Mouse (Mus musculus) layer of hippocampus, adult 11-12 months (tissue): Measurements from ENCODE around the gene Akirin1.

Source experiments
- DNase-seq: peaks from one replicate; pipeline ENCODE4 v3.0.0; 2022; ENCODE audit warnings: low spot score

Gene Akirin1

GRCm38 (mm10) chr4:123717574-123718433 lies 32.3 kb downstream of the Akirin1 start, which contains the start of gene Ndufs5:
Gene Ndufs5 (minus strand): TSS chr4:123718202.
- peak; percentile 96 for DNase-seq

- no peak for DNase-seq
These were observed 37.7 kb downstream of the Akirin1 start for GRCm38 (mm10) chr4:123712431-123712830.

DNA sequence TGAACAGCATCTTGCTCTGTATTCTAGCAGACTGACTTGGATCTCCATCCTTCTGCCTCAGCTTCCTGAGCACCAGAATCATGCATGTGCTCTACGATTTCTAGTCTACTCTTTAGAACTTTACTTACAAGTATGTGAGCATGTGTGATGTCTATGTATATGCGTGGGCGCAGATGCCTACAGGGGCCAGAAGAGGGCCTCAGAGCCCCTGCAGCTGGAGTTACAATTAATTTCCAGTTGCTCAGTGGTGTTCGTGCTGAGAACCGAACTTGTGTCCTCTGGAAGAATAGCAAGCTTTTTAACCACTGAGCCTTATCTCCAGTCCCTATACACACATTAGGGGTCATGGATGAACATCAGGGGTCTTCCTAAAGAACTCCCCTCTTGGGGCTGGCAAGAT lies 42.8 kb downstream of the Akirin1 start:
- DNase-seq: no peak

GRCm38 (mm10) chr4:123705340-123705739 lies 44.8 kb downstream of the Akirin1 start:
- DNase-seq: no peak

DNA sequence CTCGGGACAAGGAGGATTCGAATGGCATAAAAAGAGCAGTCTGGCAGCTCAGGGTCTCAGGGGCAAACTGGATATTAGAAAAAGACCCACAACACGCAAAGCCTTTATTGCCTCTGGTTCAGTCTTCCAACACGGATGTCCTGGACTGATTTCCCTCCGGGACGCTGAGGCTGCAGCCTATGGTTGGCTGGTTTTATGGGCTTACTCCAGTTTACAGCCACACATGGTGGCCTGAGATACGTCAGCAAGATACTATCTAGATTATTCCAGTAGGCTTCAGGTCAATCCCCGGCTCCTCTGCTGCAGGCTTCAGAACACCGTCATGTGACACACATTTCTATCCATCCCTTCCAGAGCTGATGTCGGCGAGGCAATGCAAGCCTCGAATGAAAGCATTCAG lies 56.8 kb downstream of the Akirin1 start:
- no peak for DNase-seq

DNA sequence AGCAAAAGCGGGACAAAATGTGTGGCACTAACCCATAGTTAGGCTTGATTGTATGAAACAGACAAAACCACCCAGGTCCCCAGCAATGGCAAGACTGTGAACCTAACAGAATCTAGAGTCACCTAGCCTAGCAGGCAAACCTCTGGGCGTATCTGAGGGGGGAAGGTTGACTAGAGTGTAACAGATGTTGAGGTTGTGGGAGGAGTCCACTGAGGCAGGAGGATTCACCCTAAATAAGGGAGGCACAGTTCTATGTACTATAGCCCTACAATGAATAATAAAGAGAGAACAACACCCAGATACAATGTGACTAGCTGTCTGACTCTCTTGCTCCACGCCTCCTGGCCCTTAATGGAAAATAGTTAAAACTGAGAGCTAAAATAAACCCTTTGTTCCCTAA lies 58.1 kb downstream of the Akirin1 start:
- DNase-seq: no peak

GRCm38 (mm10) chr4:123690311-123690710 lies 59.8 kb downstream of the Akirin1 start:
- DNase-seq: no peak

DNA sequence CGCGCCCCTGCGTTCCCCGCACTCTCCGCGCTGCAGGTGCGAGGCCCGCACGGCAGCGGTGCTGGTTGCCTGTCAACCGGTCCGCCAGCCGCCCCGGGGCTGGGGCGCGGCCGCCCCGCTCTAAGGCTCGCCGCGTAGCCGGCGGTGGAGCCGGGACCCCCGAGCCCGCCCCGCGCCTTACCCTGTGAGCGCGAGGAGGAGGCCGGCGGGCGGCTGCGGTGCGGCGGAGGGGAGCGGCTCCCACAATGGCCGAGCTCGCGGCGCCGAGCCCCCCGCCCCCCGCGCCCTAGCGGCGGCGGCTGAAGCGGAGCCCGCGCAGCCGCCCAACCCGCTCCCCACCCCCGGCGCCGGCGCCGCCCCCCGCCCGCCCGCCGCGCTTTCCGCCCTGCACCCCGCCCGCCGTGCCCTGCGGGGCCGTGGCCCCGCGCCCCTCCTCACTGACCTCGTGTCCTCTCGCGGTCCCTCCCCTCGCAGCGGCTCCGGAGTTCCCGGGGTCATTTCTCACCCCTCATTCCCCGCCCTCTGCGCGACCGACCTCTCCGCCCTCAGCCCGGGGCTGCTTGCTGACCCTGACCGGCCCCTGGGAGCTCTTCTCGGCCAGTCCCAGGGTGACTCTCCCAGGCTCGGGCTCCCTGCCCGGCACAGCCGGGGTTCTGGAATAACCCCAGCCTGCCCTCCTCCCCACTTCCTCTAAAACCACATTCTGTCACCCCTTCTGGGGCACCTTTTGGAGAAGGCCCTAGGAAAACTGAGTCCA lies 62.9 kb downstream of the Akirin1 start:
- DNase-seq: no peak

- no peak for DNase-seq
These were observed 63.6 kb downstream of the Akirin1 start for GRCm38 (mm10) chr4:123686368-123687024.

GRCm38 (mm10) chr4:123685506-123686242 lies 64.5 kb downstream of the Akirin1 start:
- DNase-seq: no peak

DNA sequence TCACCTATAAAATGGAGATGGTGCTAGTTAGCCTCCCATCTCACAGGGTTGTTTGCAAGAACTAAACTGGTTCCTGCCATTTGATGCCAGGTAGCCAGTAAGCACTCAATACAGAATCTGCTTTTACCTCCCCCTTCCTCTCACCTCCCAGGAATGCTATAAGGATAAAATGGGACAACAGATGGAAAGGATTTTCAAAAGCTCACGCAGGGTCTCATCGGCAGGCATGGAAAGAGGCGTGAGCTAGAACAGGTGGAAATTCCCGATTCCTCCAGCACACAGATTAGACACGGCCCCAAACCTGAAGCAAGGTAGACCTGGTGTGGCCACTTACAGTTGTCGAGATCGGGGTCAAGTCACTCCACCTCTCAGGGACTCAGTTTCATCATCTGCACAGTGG lies 65.1 kb downstream of the Akirin1 start:
- DNase-seq: no peak
